ENCODE assay signal across 8 mouse cellular contexts in the genomic region with DNA sequence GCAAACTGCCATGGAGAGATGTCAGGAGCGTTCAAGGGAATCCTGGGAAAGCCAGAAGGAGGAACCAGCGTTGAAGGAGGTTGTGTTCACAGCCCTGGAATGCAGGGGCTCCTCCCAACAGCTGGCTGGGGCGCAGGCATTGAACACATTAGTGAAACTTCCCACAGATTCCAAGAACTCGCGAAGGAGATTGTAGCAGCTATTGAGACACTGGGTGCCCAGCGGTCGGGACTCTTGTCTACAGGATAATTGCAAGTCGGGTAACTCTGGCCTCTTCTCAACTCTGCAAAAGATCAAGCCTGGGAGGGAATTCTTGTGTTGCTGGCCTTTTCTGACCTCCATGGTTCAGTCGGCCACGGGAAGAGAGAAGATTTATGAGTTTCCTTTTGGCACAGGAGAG.
DNase-seq lines count a peak whose midpoint lies in the region; ATAC-seq lines count a peak whose summit lies in the region.

No protein-coding gene starts in this region.

- no peak overlapping the region for H3K9ac ChIP-seq in hindbrain, embryonic 14.5 days
- no peak overlapping the region for H3K9ac ChIP-seq in limb, embryonic 12.5 days (replicated peaks)
- H3K9ac ChIP-seq in stomach, embryonic 15.5 days: no peak overlapping the region
- H3K9ac ChIP-seq in hindbrain, embryonic 13.5 days: no peak overlapping the region

- WGBS in hindbrain, embryonic 10.5 days: 48% methylated on average over 10 of the region's 10 CpGs
- WGBS in hindbrain, embryonic 14.5 days: 33% methylated on average over 10 of the region's 10 CpGs
- WGBS in heart, embryonic 10.5 days: 53% methylated on average over 10 of the region's 10 CpGs
- WGBS in limb, embryonic 12.5 days: 26% methylated on average over 10 of the region's 10 CpGs
- WGBS in stomach, embryonic 15.5 days: 12% methylated on average over 10 of the region's 10 CpGs
- WGBS in forebrain, embryonic 10.5 days: 65% methylated on average over 10 of the region's 10 CpGs
- 30% methylated on average over 10 of the region's 10 CpGs for WGBS in hindbrain, embryonic 13.5 days

- peaks cover 32% of the 10 kb centered on the region for H3K4me1 ChIP-seq in hindbrain, embryonic 10.5 days (replicated peaks)
- no peaks in the 10 kb centered on the region; the same call in 1 of the 2 replicates for H3K4me1 ChIP-seq in hindbrain, embryonic 14.5 days (replicated peaks; ENCODE audit: control insufficient read depth, insufficient read depth, low read length)
- peaks cover 16% of the 10 kb centered on the region for H3K4me1 ChIP-seq in heart, embryonic 10.5 days
- peaks cover 15% of the 10 kb centered on the region for H3K4me1 ChIP-seq in limb, embryonic 12.5 days (replicated peaks)
- H3K4me1 ChIP-seq in stomach, embryonic 15.5 days: peaks cover 27% of the 10 kb centered on the region
- peaks cover 22% of the 10 kb centered on the region for H3K4me1 ChIP-seq in forebrain, embryonic 10.5 days
- H3K4me1 ChIP-seq in hindbrain, embryonic 13.5 days (replicated peaks): peaks cover 5% of the 10 kb centered on the region; the same call in 1 of the 2 replicates

- no peaks in the 10 kb centered on the region for H3K9me3 ChIP-seq in hindbrain, embryonic 10.5 days
- H3K9me3 ChIP-seq in hindbrain, embryonic 14.5 days (ENCODE audit: control insufficient read depth, low read length): no peaks in the 10 kb centered on the region
- H3K9me3 ChIP-seq in heart, embryonic 10.5 days: no peaks in the 10 kb centered on the region
- H3K9me3 ChIP-seq in limb, embryonic 12.5 days: no peaks in the 10 kb centered on the region
- no peaks in the 10 kb centered on the region for H3K9me3 ChIP-seq in stomach, embryonic 15.5 days
- no peaks in the 10 kb centered on the region for H3K9me3 ChIP-seq in forebrain, embryonic 10.5 days
- no peaks in the 10 kb centered on the region for H3K9me3 ChIP-seq in hindbrain, embryonic 13.5 days

- DNase-seq in hindbrain, embryonic 10.5 days (ENCODE audit: low spot score): no peak
- DNase-seq in hindbrain, embryonic 14.5 days (ENCODE audit: low spot score): no peak
- no peak for DNase-seq in heart, embryonic 10.5 days (ENCODE audit: low spot score)
- no peak for DNase-seq in right cerebral cortex, postnatal 36 days (ENCODE audit: low spot score in 2 of 2)
- no peak for DNase-seq in forebrain, embryonic 10.5 days (ENCODE audit: extremely low spot score, low spot score)

- no peaks in the 10 kb centered on the region for H3K36me3 ChIP-seq in hindbrain, embryonic 10.5 days
- no peaks in the 10 kb centered on the region for H3K36me3 ChIP-seq in hindbrain, embryonic 14.5 days (replicated peaks; ENCODE audit: control insufficient read depth, insufficient read depth)
- no peaks in the 10 kb centered on the region for H3K36me3 ChIP-seq in heart, embryonic 10.5 days
- H3K36me3 ChIP-seq in limb, embryonic 12.5 days: no peaks in the 10 kb centered on the region
- no peaks in the 10 kb centered on the region for H3K36me3 ChIP-seq in stomach, embryonic 15.5 days
- H3K36me3 ChIP-seq in forebrain, embryonic 10.5 days (replicated peaks): no peaks in the 10 kb centered on the region
- H3K36me3 ChIP-seq in hindbrain, embryonic 13.5 days: no peaks in the 10 kb centered on the region

- peak overlapping the region; percentile 23; the same call in 1 of the 2 replicates for H3K27ac ChIP-seq in hindbrain, embryonic 10.5 days
- no peak overlapping the region for H3K27ac ChIP-seq in hindbrain, embryonic 14.5 days
- H3K27ac ChIP-seq in heart, embryonic 10.5 days: 0 out of 2 replicates have a peak overlapping the region, but pooled peaks have one; percentile 6
- peak overlapping the region; percentile 32; the same call in 1 of the 2 replicates for H3K27ac ChIP-seq in limb, embryonic 12.5 days
- H3K27ac ChIP-seq in stomach, embryonic 15.5 days: peak overlapping the region; percentile 88
- no peak overlapping the region for H3K27ac ChIP-seq in forebrain, embryonic 10.5 days
- H3K27ac ChIP-seq in hindbrain, embryonic 13.5 days: no peak overlapping the region

- H3K4me2 ChIP-seq in hindbrain, embryonic 14.5 days (replicated peaks): no peak overlapping the region
- no peak overlapping the region for H3K4me2 ChIP-seq in limb, embryonic 12.5 days
- no peak overlapping the region for H3K4me2 ChIP-seq in stomach, embryonic 15.5 days
- no peak overlapping the region for H3K4me2 ChIP-seq in hindbrain, embryonic 13.5 days

- H3K27me3 ChIP-seq in hindbrain, embryonic 10.5 days (ENCODE audit: insufficient read depth, poor library complexity, severe bottlenecking): no peaks in the 10 kb centered on the region
- no peaks in the 10 kb centered on the region for H3K27me3 ChIP-seq in hindbrain, embryonic 14.5 days (ENCODE audit: control insufficient read depth, insufficient read depth, low read length)
- no peaks in the 10 kb centered on the region for H3K27me3 ChIP-seq in heart, embryonic 10.5 days (ENCODE audit: insufficient read depth, poor library complexity, severe bottlenecking)
- no peaks in the 10 kb centered on the region for H3K27me3 ChIP-seq in limb, embryonic 12.5 days
- no peaks in the 10 kb centered on the region for H3K27me3 ChIP-seq in stomach, embryonic 15.5 days (replicated peaks)
- H3K27me3 ChIP-seq in forebrain, embryonic 10.5 days (ENCODE audit: poor library complexity, severe bottlenecking): no peaks in the 10 kb centered on the region
- no peaks in the 10 kb centered on the region for H3K27me3 ChIP-seq in hindbrain, embryonic 13.5 days

- no peak overlapping the region for H3K4me3 ChIP-seq in hindbrain, embryonic 10.5 days
- no peak overlapping the region for H3K4me3 ChIP-seq in hindbrain, embryonic 14.5 days (replicated peaks; ENCODE audit: low read length)
- no peak overlapping the region for H3K4me3 ChIP-seq in heart, embryonic 10.5 days
- H3K4me3 ChIP-seq in limb, embryonic 12.5 days (replicated peaks): no peak overlapping the region
- H3K4me3 ChIP-seq in stomach, embryonic 15.5 days (replicated peaks): no peak overlapping the region
- no peak overlapping the region for H3K4me3 ChIP-seq in forebrain, embryonic 10.5 days
- no peak overlapping the region for H3K4me3 ChIP-seq in hindbrain, embryonic 13.5 days

- no peak for ATAC-seq in hindbrain, embryonic 14.5 days (ENCODE audit: low FRiP score)
- no peak for ATAC-seq in limb, embryonic 12.5 days (ENCODE audit: insufficient number of reproducible peaks, insufficient read depth, low FRiP score, low TSS enrichment, low read depth)
- ATAC-seq in stomach, embryonic 15.5 days (ENCODE audit: insufficient read depth, low FRiP score, low read depth): no peak
- no peak for ATAC-seq in hindbrain, embryonic 13.5 days (ENCODE audit: low FRiP score)

Comparison
In these comparisons a context has a peak if more than half of its experiments do, and no peak if none do; other contexts are left out.
1. H3K27ac ChIP-seq: peak in hindbrain, embryonic 10.5 days (single experiment), heart, embryonic 10.5 days (single experiment), limb, embryonic 12.5 days (single experiment) and stomach, embryonic 15.5 days (single experiment); none in hindbrain, embryonic 14.5 days (single experiment), forebrain, embryonic 10.5 days (single experiment) and hindbrain, embryonic 13.5 days (single experiment).